Mouse (Mus musculus): ENCODE measurements around the gene Tnf.

GRCm38 (mm10) chr17:35155451-35155850, 46.4 kb downstream of the Tnf start:
- TF ChIP-seq CTCF (conservative IDR thresholded peaks at IDR 0.05 in 1 of 2, IDR thresholded peaks at IDR 0.05 in 1 of 2; ENCODE audit: low read depth in 2 of 2, low read length in 2 of 2) (no peak), KAT2A (IDR thresholded peaks at IDR 0.05; ENCODE audit: insufficient replicate concordance, low read length) (no peak), TCF12 (IDR thresholded peaks at IDR 0.05; ENCODE audit: low read depth, low read length) (no peak)

Measured in CH12.LX (cell line).